Mouse (Mus musculus) cerebellum, adult 2 months (tissue): ENCODE measurements at regions not wholly inside any gene's neighbourhood (a gene's known extent, or its start where the extent isn't known, plus 50 kb on each side); places are given as distances from the start of the nearest gene placed in this dataset.

Experiments
- CTCF ChIP-seq: fragments of 200-500 bp; IDR thresholded peaks from 2 replicates; pipeline ENCODE4 v1.5.1; 2011; ENCODE audit warnings: low read depth, mild to moderate bottlenecking, control low read depth, low read length, moderate library complexity, borderline replicate concordance; ENCODE audit not compliant: insufficient read depth
- POLR2A ChIP-seq: fragments of 200-500 bp; IDR thresholded peaks from 2 replicates; pipeline ENCODE4 v1.6.1; 2011; ENCODE audit warnings: low read length, control low read depth, borderline replicate concordance; ENCODE audit not compliant: insufficient read depth

- no peak for TF ChIP-seq POLR2A
- TF ChIP-seq CTCF = no peak
These were observed 87.5 kb upstream of the Daam1 start for GRCm38 (mm10) chr12:71743345-71743744.
